Mouse (Mus musculus): ENCODE measurements around the gene Cryaa. TPM values are rescaled to one million over a fixed set of nuclear protein-coding genes. Genes with fewer than 3 reads are reported as not detected.

Cryaa gene
- polyA plus RNA-seq (2017; shearing (Covaris generic)): not detected

DNA sequence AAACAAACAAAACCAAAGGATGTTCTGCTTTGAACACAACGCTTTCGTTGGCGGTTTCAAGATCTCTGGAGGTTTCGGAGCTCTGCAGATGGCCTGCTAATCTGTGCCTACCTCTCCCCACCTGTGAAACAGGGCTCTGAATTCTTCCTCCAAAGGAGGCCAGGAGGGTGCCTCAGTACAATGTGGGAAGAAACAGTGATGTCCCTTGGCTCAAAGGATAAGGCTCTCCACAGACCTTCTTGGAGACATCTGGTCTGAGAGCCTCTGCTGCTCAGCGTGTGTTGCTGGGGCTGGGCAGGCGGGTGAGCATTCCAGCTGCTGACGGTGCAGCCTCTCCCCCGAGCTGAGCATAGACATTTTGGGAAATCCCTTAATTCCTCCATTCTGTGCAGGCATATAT is at the start of gene Cryaa:
Gene Cryaa (plus strand): TSS at position 301 of the 400 bp plus-strand sequence.

DNA sequence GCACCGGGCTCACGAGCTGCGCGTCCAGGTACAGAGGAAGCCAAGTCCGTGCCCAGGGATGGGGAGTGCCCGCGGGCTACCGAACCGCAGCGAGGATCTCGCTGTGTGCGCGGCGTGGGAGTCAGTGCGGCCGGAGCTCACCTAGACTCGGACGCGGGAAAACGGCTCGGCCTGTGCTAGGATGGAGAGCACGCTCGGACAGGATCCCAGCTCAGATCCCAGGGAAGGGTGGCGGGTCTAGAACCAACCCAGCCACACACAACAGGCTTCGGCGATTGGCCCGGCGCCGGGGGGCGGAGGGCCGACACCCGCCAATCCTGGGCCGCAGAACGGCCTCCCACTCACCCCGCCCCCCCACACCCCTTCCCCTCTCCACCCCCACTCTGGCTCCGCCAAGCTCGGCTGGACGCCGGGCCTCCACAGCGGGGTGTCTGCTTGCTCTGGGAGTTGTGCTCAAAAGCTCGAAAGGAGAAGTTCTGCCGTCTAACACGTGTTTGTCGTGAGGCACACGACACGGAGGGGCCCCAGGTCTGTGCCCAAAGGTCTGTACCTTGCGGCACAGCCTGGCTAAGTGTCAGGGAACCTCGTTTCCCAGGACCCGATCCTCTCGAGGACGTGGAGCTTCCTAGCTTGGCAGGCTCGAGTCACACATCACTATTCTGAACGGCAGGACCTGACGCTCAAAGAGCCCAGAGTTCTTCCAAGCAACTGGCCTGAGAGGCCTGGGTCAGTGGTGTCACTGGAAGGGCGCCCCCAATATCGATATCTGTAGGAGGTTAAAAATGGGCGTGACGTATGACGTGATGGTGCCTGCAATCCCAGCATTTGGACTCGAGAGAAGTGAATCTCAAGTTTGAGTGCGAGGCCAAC is 40.4 kb upstream of the Cryaa start, which contains the start of gene Cbs:
Gene Cbs (minus strand): TSS at position 297 of the 870 bp plus-strand sequence.

DNA sequence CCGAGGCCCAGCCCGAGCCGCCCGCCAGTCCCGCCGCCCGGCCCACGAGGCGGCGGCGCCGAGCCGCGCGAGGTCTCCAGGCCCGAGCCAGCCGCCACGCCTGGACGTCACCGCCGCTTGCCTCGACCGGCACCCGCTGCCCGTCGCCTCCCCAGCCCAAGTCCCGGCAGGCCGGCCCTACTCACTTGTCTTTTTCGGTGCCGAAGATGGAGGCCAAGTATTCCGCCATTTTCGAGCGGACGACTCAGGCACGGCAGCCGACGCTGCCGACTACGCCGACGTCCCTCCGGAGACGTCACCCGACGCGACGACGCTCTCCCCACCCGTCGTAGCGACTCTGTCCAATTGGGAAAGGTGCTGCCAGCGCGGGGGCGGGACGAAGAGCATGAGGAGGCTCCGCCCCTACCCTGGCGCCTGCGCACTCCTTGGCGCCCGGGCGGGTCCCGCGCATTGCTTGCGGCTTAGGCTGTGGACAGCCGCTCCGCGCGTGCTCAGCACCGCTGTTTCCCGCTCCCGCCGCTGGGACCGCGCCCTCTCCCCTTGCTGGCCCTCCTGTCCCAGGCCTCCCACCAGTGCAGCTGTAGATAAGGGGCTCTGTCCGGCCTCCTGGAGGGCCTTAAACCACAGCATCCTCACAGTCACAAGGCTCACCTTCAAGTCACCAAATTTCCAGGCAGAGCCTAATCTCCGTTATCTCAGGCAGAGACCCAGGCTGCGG is 19.0 kb upstream of the Cryaa start, which contains the start of gene U2af1:
Gene U2af1 (minus strand): TSS at position 425 of the 718 bp plus-strand sequence.

Other genes with a start within 250 kb of the Cryaa start
- gene Wdr4, start 157.8 kb upstream of the Cryaa start, polyA plus RNA-seq (2017; shearing (Covaris generic)): 24.5 TPM
- 161 TPM for gene Ndufv3, start 157.7 kb upstream of the Cryaa start, polyA plus RNA-seq (2017; shearing (Covaris generic))
- 56.0 TPM for gene Pknox1, start 113.1 kb upstream of the Cryaa start, polyA plus RNA-seq (2017; shearing (Covaris generic))
- 0.45 TPM for gene Cbs, start 40.6 kb upstream of the Cryaa start, polyA plus RNA-seq (2017; shearing (Covaris generic))
- gene U2af1, start 18.9 kb upstream of the Cryaa start, polyA plus RNA-seq (2017; shearing (Covaris generic)): 272 TPM
- 281 TPM for gene Sik1, start 178.0 kb downstream of the Cryaa start, polyA plus RNA-seq (2017; shearing (Covaris generic))